Mouse (Mus musculus) hematopoietic stem cell, adult 5-6 weeks (primary cell): ENCODE data around the gene Frmd8. TPM values are rescaled to one million over a fixed set of nuclear protein-coding genes. Genes with fewer than 3 reads are reported as not detected.
A peak's percentile ranks its signal among the peaks of the same experiment; 100 is the strongest.

ENCODE experiments used
- ATAC-seq, 2 experiments: fragments of 125-278 bp in 1 of 2; replicated peaks in 1 of 2; 2 replicates each; pipeline ENCODE4 v1.8.0; 2016 to 2017; ENCODE audit warnings: inconsistent platforms in 2 of 2, mild to moderate bottlenecking in 2 of 2, moderate number of reproducible peaks in 2 of 2, low read depth in 1 of 2, moderate TSS enrichment in 1 of 2; ENCODE audit not compliant: low FRiP score in 2 of 2, poor library complexity in 2 of 2, severe bottlenecking in 2 of 2, insufficient read depth in 1 of 2, low TSS enrichment in 1 of 2
- total RNA-seq: library from RNA; stranded (forward); fragments of 172-1452, 232-1000 nt; gene quantifications from 2 replicates; pipeline ENCODE4 v1.2.3, GENCODE M21; 2017

The Frmd8 gene
- total RNA-seq, 1 experiment from 2014 or later = 26.4 TPM

- ATAC-seq = no peak
These were observed 67.3 kb downstream of the Frmd8 start for GRCm38 (mm10) chr19:5807740-5808139.

- 0 out of 4 replicates have a peak, but pooled peaks of 1 of the 2 experiments have one; percentile 8 for ATAC-seq
These were observed 68.3 kb downstream of the Frmd8 start for GRCm38 (mm10) chr19:5806809-5807205.

- ATAC-seq = no peak
These were observed 68.8 kb downstream of the Frmd8 start for GRCm38 (mm10) chr19:5806051-5806808.

- ATAC-seq = no peak
These were observed 70.6 kb downstream of the Frmd8 start for GRCm38 (mm10) chr19:5804371-5804899.

GRCm38 (mm10) chr19:5803881-5804279 is 71.2 kb downstream of the Frmd8 start:
- no peak for ATAC-seq

GRCm38 (mm10) chr19:5803041-5803880 is 71.8 kb downstream of the Frmd8 start:
- ATAC-seq = peak; percentile 61 to 64

GRCm38 (mm10) chr19:5802787-5803040 is 72.4 kb downstream of the Frmd8 start:
- ATAC-seq = no peak

GRCm38 (mm10) chr19:5802011-5802786 is 72.9 kb downstream of the Frmd8 start:
- ATAC-seq = peak; percentile 55 to 61

- no peak for ATAC-seq
These were observed 73.6 kb downstream of the Frmd8 start for GRCm38 (mm10) chr19:5801432-5801964.

- ATAC-seq = no peak
These were observed 74.2 kb downstream of the Frmd8 start for GRCm38 (mm10) chr19:5800632-5801431.

GRCm38 (mm10) chr19:5800350-5800631 is 74.8 kb downstream of the Frmd8 start:
- ATAC-seq = no peak

Other genes with a start within 250 kb of the Frmd8 start
- gene Rela, start 237.8 kb downstream of the Frmd8 start, total RNA-seq = 44.7 and 74.6 TPM in 2 replicates
- 33.0 and 33.8 TPM in 2 replicates for gene Sipa1, start 211.6 kb downstream of the Frmd8 start, total RNA-seq
- 23.9 and 34.3 TPM in 2 replicates for gene Map3k11, start 186.5 kb downstream of the Frmd8 start, total RNA-seq
- 21.0 and 21.2 TPM in 2 replicates for gene Pcnx3, start 186.4 kb downstream of the Frmd8 start, total RNA-seq
- gene Kcnk7, start 170.9 kb downstream of the Frmd8 start, total RNA-seq = 0.75 TPM in 1 of 2 replicates, not detected in the other
- 29.5 and 51.2 TPM in 2 replicates for gene Ehbp1l1, start 149.0 kb downstream of the Frmd8 start, total RNA-seq
- 22.8 and 27.0 TPM in 2 replicates for gene Fam89b, start 145.6 kb downstream of the Frmd8 start, total RNA-seq
- gene Ltbp3, start 134.4 kb downstream of the Frmd8 start, total RNA-seq = 23.5 and 46.0 TPM in 2 replicates
- gene Scyl1, start 103.9 kb downstream of the Frmd8 start, total RNA-seq = 22.5 and 30.9 TPM in 2 replicates
- 48.1 and 60.3 TPM in 2 replicates for gene Slc25a45, start 2.5 kb upstream of the Frmd8 start, total RNA-seq
- 2.4 and 2.6 TPM in 2 replicates for gene Tigd3, start 18.9 kb upstream of the Frmd8 start, total RNA-seq
- 121 and 154 TPM in 2 replicates for gene Dpf2, start 37.7 kb upstream of the Frmd8 start, total RNA-seq
- gene Cdc42ep2, start 49.5 kb upstream of the Frmd8 start, total RNA-seq = 0.25 TPM in 1 of 2 replicates, not detected in the other
- 39.6 and 68.5 TPM in 2 replicates for gene Pola2, start 88.9 kb upstream of the Frmd8 start, total RNA-seq
- not detected in 2 replicates for gene Slc22a20, start 110.9 kb upstream of the Frmd8 start, total RNA-seq
- gene Capn1, start 140.6 kb upstream of the Frmd8 start, total RNA-seq = 32.4 and 37.5 TPM in 2 replicates
- 7.0 and 9.4 TPM in 2 replicates for gene Syvn1, start 171.3 kb upstream of the Frmd8 start, total RNA-seq
- gene Mrpl49, start 182.5 kb upstream of the Frmd8 start, total RNA-seq = 37.0 and 38.9 TPM in 2 replicates
- gene Fau, start 182.6 kb upstream of the Frmd8 start, total RNA-seq = 1,306 and 2,041 TPM in 2 replicates
- 8.3 and 11.5 TPM in 2 replicates for gene Znhit2, start 185.9 kb upstream of the Frmd8 start, total RNA-seq
- 1.3 and 3.0 TPM in 2 replicates for gene Tm7sf2, start 193.1 kb upstream of the Frmd8 start, total RNA-seq
- 46.8 and 52.8 TPM in 2 replicates for gene Vps51, start 202.0 kb upstream of the Frmd8 start, total RNA-seq
- not detected in 2 replicates for gene Tmem262, start 204.8 kb upstream of the Frmd8 start, total RNA-seq
- gene Gm28374, start 207.0 kb upstream of the Frmd8 start, total RNA-seq = not detected in 2 replicates
- gene Zfpl1, start 209.7 kb upstream of the Frmd8 start, total RNA-seq = 23.5 and 68.8 TPM in 2 replicates
- gene Cdca5, start 209.7 kb upstream of the Frmd8 start, total RNA-seq = 25.8 and 26.8 TPM in 2 replicates
- 1.3 and 1.5 TPM in 2 replicates for gene AC131692.1, start 219.1 kb upstream of the Frmd8 start, total RNA-seq
- gene Naaladl1, start 230.5 kb upstream of the Frmd8 start, total RNA-seq = 0.13 TPM in 1 of 2 replicates, not detected in the other
- 5.0 and 6.8 TPM in 2 replicates for gene Sac3d1, start 243.4 kb upstream of the Frmd8 start, total RNA-seq